Mouse (Mus musculus) left cerebral cortex, postnatal 4 days (tissue): Measurements from ENCODE around the gene Rbp1. TPM values are rescaled to one million over a fixed set of nuclear protein-coding genes. Genes with fewer than 3 reads are reported as not detected.
A peak's percentile ranks its signal among the peaks of the same experiment; 100 is the strongest.

Experiments
- DNase-seq: peaks from one replicate; pipeline ENCODE4 v3.0.0-alpha.2; 2022
- intact Hi-C: fragments of 180-260 bp; cut with DNase I; formaldehyde crosslinking; loops from one replicate; pipeline ENCODE4 v1.15.1; 2025
- total RNA-seq, 2 experiments: library from RNA; stranded (reverse); gene quantifications; 2 replicates each; pipeline ENCODE4 v1.2.3; 2021

Gene Rbp1
- 1 to 10 TPM; 9.1 to 9.6 TPM for total RNA-seq

DNA sequence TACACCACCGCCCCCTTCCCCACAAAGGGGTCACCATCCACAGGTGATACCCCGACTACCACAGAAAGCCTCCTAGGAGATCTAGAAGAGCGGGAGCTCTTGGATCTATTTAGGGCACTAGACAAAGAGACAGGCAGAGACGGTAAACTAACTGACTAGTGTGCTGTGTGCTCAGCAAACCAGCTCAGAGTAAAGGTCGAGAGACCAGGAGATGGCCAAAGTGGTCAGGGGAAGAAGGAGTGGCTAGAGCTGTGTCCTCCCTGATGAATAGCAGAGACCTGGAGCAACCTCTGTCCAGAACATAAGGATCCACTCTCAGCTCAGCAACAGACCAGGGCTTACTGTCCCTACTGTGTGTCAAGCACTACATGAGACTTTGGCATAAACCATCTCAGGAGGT, at the start of gene Rbp1:
Gene Rbp1, plus strand, starts transcription at position 306 of the 400 bp plus-strand sequence.
- intact Hi-C loops, result no loop called here

DNA sequence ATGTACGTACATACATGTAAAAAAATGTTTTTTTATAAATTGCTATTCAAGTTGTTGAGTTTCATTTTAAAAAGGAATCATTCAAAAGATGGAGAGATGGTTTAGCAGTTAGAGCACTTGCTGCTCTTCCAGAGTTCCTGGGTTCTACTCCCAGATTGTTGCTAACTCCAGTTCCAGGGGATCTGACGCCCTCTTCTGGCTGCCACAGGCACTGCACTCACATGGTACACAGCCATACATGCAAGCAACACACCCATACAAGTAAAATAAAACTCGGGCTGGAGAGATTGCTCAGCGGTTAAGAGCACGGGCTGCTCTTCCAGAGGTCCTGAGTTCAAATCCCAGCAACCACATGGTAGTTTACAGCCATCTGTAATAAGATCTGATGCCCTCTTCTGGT, 49.4 kb upstream of the Rbp1 start:
- DNase-seq, result no peak
- intact Hi-C loops, result loop anchor here (10.0 kb wide), 1 partner anchor 339 kb away; the partner anchor contains the start of gene Clstn2

More for the DNA sequence above, at the start of gene Rbp1:
- DNase-seq, result no peak

DNA sequence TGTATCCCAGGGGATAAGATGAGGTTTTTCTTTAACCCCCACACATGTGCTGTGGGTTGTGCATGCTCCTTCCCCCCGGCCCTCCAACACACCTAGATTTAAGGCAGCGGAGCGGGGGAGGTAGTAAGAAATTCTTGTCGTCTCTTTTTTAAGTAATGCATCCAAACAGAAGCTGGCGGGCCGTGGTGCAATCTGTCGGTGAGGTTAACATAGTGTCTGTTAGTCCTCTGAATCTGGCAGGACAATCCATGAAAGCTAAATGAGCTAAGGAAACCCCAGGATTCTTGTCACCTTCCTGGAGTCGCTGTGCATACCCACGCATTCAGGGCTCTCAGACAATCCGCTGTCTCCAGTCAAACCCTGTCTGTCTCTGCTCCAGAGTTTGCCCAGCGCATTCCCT, 47.9 kb upstream of the Rbp1 start:
- intact Hi-C loops, result loop anchor here (10.0 kb wide), 1 partner anchor 340 kb away; the partner anchor contains the start of gene Clstn2
- DNase-seq, result no peak

DNA sequence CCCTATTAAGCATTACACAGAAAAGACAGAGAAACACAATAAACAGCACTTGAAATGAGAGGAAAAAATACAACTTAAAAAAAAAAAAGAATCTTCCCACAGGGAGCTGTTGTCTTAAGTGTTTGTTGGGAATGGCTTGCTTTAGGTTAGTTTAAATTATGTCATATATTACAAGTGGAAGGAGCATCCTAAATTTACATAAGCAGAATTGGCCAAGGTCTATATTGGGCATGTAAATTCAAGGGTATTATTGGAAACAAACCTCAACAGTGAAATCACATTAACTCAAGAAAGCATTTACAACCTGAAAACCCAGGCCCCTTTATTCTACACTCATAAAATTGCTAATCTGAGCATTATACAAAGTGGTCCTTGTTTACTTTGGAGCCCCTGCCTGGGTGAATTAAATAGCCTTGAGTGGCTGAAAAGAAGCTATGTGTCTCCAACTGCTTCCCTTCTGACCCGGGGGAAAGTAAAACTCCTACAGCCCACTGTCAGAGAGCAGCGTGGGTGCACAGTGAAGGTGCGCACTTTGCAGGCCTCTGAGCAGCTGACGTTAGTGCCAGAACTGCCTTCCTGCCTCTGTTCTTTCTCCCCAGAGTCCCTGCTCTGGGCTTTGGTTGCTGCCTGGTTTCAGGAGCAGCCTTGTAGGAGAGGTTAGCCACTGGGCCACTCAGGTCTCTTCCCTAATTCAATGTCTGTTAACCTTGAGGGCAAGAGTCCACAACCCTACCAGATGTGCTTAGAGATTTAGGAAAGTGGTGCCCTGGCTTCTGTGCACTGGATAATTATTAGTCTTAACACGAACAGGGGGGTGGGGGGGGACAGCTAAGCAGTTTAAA, 47.2 kb upstream of the Rbp1 start:
- intact Hi-C loops, result loop anchor here (10.0 kb wide), 1 partner anchor 341 kb away; the partner anchor contains the start of gene Clstn2
- DNase-seq, result no peak

DNA sequence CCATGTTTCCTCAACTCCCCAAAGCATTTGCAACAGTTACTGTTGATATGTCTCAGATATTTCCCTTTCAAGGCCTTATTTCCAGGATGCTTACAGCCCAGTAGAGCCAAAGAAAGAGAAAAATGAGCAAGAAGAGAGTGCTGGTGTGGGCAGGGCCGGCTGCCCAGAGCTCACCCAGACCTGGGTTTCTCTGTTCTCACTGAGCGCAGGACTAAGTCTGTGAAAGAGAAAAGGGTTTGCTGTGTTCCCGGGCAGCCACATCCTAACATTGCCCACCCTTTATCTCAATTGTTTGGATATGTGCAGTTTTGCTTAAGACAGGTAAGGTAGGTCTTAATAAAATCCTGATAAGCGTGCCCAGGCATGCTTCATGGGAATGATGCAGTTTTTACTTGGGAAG, 43.0 kb upstream of the Rbp1 start:
- no peak for DNase-seq
- intact Hi-C loops, result loop anchor here (10.0 kb wide), 1 partner anchor 345 kb away; the partner anchor contains the start of gene Clstn2

DNA sequence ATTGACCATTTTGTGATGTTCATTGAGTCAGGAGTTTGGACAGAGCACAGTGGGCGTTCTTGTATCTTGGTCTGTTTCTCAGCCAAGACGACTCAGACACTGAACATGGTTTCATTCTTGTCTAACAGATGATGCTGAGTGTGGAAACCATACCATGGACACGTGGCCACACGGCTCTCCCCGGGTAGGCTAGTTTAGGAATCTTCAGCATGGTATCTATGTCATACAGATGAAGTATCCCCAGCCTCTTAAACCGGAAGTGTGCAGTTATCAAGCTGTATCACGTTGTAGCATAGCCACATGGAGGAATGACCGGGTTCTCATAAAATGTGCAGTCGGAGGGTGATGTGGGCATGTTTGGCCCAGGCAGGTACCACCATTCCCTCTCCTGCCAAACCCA, 42.2 kb upstream of the Rbp1 start:
- intact Hi-C loops, result no loop called here
- no peak for DNase-seq

DNA sequence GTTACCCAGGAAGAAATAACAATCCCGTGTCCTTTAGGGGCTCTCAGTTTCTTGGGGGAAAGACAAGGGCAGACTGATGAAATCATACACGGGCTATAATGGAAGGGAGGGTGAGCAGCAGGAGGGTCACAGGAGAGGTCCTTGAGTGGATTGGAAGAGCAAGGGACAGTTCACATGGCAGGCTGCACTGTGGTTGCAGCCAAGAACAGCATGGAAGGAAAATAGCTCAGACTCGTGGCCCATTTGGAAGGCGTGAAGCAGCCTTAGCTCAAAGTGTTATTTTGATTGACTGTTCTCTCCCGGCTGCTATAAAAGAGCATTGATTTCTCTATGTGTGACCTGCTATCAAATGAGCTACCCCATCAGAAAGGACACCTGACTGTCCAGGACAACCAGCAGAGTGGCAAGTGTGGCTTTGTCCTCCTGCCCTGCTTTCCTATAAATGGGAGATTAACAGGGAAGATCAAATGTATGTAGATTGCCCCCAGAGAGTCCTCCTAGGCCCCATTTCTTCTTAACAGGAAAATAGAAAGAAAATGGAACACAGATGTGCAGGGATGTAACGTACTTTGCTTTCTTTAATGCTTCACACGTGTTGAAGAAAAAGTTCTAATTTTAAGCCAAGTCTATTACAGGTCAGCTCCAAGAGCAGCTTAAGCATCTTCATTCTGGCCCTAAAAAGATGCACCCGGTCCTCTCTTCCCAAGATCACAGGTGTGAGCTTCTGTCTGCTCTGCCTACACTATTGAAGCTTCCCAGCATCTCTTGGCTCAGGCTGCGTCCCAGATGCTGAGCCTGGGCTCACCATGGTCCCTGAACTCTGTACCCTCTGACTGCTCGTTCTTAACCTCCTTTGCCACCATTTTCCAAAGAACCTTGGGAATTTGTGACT, 34.8 kb upstream of the Rbp1 start:
- intact Hi-C loops, result no loop called here
- no peak for DNase-seq

DNA sequence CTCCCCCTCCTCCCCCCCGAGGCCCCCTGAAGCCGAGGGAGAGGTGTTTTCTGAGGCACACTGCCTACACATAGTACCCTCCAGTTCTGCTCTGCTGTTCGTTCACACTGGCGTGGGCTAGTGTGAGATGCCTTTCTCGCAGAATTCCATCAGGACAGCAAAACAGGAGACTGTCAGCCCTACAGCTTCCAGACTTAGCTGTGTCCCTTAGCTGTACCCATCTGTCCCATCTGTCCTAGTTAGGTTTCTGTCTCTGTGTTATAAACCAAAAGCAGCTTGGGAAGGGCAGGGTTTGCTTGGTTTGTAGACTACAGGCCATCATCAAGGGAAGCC, 34.2 kb upstream of the Rbp1 start:
- DNase-seq, result no peak
- intact Hi-C loops, result no loop called here

DNA sequence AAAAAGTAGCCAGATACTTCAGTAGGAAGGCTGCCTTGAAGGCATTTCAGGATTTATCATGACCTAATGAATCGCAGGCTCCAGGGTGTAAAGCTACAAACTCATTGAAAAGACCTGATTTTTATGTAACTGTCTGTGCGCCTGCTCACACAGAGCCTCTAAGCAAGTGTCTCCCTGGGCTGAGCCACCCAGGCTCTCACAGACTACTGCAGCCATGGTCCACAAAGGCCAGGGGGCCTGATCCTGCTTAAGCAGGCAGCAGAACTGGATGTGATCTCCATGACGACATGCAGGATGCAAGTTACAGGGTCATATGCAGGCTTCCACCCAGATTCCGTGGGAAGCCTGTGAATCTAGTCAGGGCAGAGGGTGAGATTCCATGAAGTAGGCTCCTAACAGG, 29.3 kb upstream of the Rbp1 start:
- intact Hi-C loops, result no loop called here
- DNase-seq, result no peak

DNA sequence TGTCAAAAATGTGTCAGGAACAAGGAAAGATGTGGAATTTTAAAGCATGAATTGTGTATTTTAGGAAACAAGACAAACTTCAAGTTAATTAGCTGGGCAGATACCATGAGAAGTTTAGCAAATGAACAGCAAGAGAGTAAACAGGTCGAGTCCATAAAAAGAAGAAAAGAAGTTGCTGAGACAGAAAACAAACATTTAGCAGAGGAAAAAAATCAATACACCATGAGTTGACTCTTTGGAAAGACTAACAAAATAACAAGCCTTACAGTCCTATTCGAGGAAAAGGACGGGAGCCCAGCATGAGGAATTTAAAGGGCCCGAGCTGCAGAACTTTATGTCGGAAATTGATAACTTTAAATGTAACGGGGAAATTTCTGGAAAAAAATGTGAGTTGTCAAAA, 25.6 kb upstream of the Rbp1 start:
- intact Hi-C loops, result no loop called here
- no peak for DNase-seq

DNA sequence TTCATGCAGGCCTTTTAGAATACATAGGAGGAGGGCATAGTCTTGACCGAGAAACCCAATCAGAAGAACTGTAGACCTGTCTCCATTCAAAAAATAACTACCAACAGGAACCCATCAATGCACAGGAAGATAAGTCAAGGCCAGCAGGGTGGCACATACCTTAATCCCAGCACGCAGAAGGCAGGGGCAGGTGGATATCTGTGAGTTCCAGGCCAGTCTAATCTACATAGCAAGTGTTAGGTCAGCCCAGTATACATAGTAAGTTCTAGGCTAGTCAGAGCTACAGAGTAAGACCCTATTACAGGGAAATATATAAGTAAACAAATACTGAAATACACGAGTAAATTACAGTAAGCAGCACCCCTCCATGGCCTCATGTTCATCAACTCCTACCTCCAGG, 24.9 kb upstream of the Rbp1 start:
- intact Hi-C loops, result no loop called here
- DNase-seq, result no peak

DNA sequence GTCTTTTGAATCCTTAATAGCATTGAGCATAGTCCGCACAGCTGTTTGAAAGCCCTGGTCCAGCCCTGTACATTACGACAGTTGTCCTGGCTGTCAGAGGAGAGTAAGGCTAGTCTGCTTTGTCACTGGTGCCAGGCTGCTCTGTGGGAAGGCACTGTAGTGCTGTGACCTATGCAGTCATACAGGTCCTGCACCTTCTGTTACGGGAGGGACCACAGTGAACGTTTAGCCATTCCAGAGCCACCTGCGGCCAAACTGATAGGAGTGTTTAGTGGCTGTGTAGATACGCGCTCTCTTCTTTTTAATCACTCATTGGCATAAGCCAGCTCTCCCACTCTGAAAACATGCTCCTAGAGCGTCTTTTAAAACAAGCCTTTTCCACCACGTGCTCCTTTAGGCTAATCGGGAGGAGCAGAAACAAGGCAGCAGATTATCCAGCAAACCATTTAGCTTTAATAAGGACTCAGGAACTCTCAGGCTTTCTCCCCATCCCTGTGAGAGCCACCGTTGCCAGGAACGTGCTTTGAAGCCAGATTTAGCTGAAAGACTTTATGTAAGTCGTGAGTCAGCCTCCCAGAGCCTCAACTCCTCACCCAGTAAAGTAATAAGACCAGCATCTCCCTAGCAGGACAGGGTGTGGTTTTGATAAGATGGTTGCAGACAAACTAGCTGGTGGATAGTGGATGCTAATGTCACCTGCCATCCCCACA, 22.4 kb upstream of the Rbp1 start:
- peak; percentile 19 for DNase-seq
- intact Hi-C loops, result no loop called here

DNA sequence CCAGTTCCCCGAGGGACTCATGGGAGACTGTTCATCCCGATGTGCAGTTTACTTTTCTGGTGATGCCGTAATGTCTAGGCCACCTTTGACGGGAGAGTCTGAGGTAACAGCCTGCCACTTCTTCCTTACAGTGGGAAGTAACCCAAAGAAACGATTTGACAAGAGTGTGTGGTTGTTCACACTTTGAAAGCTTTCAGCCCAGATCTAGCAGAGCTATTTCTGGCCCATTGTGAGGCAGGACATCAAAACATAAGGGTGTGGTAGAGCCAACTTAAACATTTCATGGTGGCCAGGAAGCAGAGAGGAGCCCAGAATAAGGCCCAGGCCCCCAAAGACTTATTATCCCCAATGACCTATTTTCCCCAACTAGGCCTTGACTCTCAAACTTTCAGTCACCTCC, 21.1 kb upstream of the Rbp1 start:
- DNase-seq, result no peak
- intact Hi-C loops, result no loop called here

DNA sequence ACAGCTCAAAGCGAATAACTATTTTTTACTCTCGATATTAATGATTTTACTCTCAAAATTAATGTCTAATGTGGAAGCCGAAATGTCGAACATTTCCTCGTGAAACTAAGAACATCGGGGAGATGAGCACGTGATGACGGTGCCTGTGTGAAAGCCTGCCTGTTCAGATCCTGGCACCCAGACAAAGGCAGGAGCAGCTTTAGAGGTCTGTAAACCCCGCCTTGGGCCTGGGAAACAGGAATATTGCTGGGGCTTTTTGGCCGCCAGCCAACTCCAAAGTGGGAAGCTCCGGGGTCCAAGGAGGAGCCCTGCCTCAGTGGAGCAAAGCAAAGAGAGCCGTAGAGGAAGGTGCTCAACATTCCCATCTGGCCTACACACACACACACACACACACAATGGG, 15.0 kb upstream of the Rbp1 start:
- DNase-seq, result no peak
- intact Hi-C loops, result no loop called here

DNA sequence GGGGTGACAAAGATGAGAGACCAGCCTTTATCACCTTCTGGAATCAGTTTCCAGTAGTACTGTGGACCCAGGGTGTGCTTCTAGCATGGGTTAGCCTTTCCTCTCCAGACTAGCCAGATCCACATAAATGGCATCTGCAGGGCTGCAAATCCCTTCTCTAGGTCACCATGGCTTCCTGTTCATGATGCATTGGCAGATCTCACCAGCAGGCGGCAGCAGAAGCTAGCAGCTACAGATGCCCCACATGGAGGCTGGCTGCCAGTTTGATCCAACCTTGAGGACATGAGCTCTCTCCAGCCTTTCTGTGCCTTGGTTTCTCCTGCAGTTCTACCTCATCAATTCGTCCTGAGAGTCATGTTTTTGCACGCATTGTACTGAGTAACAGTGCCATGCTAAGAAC, 13.6 kb upstream of the Rbp1 start:
- peak; percentile 85 for DNase-seq
- intact Hi-C loops, result no loop called here

DNA sequence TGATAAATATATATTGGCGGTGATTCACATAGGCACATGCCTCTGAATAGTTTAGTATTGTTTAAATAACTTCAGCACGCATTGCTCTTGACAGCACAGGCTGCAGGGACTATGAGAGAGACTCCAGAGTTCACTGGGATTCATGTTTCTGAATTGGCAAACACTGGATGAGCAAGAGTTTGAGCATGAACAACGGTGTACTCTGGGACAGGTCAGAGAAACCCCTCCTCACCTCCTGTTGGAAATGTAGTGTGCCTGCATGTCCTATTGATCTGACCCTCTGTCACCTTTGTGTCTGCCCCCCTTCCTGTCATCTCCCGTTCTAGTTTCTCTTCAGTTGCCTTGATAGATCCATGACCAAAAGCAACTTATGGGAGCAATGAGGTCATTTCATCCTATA, 7.3 kb upstream of the Rbp1 start:
- no peak for DNase-seq
- intact Hi-C loops, result no loop called here

DNA sequence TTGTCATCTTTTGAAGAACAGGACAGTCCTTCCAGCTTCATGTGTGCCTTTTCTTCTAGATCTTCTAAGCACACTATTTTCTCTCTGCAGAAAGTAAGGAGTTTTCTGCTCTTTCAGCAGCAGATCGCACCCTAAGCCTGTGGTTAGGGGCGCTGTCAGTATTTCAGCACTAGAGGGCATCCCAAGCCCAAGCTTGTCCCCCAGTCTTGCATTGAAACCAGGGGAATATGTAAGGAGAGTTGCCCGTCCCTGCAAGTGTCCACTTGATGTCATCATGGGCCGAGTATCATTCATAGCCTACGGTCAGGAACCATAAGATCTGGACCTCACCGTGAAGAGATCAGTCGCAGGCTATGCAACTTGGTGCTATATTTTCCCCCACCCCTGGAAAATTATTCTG, 4.8 kb upstream of the Rbp1 start:
- peak; percentile 26 for DNase-seq
- intact Hi-C loops, result no loop called here

DNA sequence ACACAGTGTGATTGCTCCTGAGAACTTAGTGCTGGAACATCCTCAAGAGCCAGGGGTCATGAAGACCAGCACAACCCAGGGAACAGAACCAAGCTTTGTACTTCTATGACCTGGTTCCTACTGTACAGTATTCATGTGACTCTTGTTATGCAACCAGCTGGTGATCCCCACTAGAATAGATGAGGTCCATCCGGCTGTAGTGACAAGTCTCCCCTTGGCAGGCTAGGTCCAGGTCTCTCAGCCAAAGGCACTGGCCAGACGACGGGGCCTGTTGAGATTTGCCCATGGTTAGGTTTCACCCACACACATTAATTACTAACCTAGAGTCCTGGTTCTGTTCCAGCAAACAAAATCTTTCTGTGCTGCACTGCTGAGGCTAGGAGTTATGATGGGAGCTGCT, 4.4 kb upstream of the Rbp1 start:
- no peak for DNase-seq
- intact Hi-C loops, result no loop called here

DNA sequence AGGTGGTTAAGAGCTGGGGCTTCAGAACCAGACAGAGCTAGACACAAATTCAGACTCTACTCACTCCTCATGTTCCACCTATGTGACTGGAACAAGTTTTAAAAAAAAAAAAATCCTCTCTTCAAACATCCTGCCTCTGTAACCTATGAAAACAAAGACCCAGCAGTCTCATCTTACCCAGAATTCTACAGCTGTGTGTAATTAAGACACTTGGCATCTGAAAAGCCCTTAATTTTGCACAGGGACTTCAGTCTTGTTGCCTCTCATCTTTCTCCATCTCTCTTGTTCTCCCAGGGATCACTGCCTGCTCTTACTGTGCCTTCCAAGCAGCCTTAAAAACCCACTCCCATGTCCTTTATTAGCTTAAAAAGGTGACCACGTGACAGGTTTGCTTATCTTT, 2.1 kb upstream of the Rbp1 start:
- no peak for DNase-seq
- intact Hi-C loops, result no loop called here

DNA sequence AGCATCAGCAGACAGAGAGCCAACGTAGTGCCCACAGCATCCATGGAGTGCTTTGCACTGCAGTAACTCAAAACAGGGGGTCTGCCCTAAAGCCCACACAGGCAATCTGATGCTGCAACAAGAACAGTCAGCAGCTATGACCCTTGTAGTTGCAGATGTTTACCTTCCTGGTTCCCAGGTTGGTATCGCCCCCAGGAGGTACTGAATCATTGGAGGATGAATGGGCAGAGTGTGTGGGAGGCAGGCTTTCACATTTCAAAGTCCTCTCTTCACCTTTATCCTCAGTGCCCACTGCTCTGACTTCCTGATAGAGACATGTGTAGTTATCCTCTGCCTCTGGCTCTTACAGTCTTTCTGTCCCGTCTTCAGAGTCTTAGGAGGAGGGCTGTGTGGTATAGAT, 858 bp upstream of the Rbp1 start:
- DNase-seq, result no peak
- intact Hi-C loops, result no loop called here

DNA sequence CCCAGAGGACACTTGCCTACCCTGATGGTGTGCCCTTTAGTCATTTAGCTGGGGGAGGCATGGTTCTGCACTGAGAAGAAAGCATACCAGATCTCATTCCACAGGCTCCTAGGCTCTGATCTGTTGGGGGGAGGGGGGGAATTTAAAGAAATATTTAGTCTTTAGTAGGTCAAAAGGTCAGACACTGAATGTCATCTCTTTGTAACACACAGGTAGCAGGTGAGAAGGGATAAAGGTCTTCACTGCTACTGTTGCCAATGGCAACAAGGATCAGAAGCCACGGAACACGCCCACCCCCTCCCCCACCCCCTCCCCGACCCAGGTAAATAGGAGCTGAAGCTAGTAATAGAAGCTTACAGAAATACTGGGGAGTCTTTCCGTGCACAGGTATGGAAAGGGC, 930 bp downstream of the Rbp1 start:
- intact Hi-C loops, result no loop called here
- no peak for DNase-seq
